Mouse (Mus musculus) layer of hippocampus, postnatal 14 days (tissue): ENCODE results near the gene Eif4e1b. TPM values are rescaled to one million over a fixed set of nuclear protein-coding genes. Genes with fewer than 3 reads are reported as not detected.

Source experiments
- total RNA-seq, 2 experiments: library from RNA; stranded (reverse); gene quantifications; 2 replicates each; pipeline ENCODE4 v1.2.3; 2021

Gene Eif4e1b
- total RNA-seq, 2 experiments from 2014 or later, result 0.35 to 0.62 TPM

Other genes with a start within 250 kb of the Eif4e1b start
- gene 4833439L19Rik, start 218.6 kb upstream of the Eif4e1b start, total RNA-seq, result 100 to 1,000 TPM; 156 to 171 TPM
- 10 to 100 TPM; 35.4 to 39.6 TPM for gene Arl10, start 209.0 kb upstream of the Eif4e1b start, total RNA-seq
- gene Nop16, start 193.9 kb upstream of the Eif4e1b start, total RNA-seq, result 10 to 100 TPM; 25.9 to 26.9 TPM
- 100 to 1,000 TPM; 170 to 186 TPM for gene Higd2a, start 193.8 kb upstream of the Eif4e1b start, total RNA-seq
- 100 to 1,000 TPM; 306 TPM for gene Cltb, start 172.7 kb upstream of the Eif4e1b start, total RNA-seq
- 10 to 100 TPM; 54.6 to 59.7 TPM for gene Faf2, start 162.2 kb upstream of the Eif4e1b start, total RNA-seq
- gene Rnf44, start 90.1 kb upstream of the Eif4e1b start, total RNA-seq, result 100 to 1,000 TPM; 114 to 115 TPM
- gene Cdhr2, start 82.5 kb upstream of the Eif4e1b start, total RNA-seq, result under 1 TPM; 0.12 to 0.18 TPM
- gene Gprin1, start 34.1 kb upstream of the Eif4e1b start, total RNA-seq, result 100 to 1,000 TPM; 149 to 150 TPM
- gene Sncb, start 17.4 kb upstream of the Eif4e1b start, total RNA-seq, result 100 to 1,000 TPM; 564 TPM
- gene Tspan17, start 5.4 kb downstream of the Eif4e1b start, total RNA-seq, result 10 to 100 TPM; 85.8 to 95.7 TPM
- 100 to 1,000 TPM; 109 to 110 TPM for gene Unc5a, start 165.4 kb downstream of the Eif4e1b start, total RNA-seq
- 1 to 10 TPM; 1.4 TPM for gene Hk3, start 237.4 kb downstream of the Eif4e1b start, total RNA-seq